Mouse (Mus musculus) cerebellum, adult (tissue): ENCODE results near the gene Spata45.
"Not testable (repeated sequence)": the region's sequence is repeated elsewhere in the genome, so short reads cannot be mapped to it uniquely, and the experiment has no call there.

ENCODE experiments used
- ATAC-seq: cut with Nextera tagmentation; 2 replicates; pipeline ENCODE4 v1.9.2; 2017; ENCODE audit warnings: mild to moderate bottlenecking, moderate library complexity, mixed read lengths; ENCODE audit not compliant: insufficient number of reproducible peaks, low FRiP score, low TSS enrichment

Spata45 gene

GRCm38 (mm10) chr1:191036554-191037334 lies at the start of gene Spata45:
Gene Spata45, plus strand, starts transcription at chr1:191036639.
- ATAC-seq: no peak

- ATAC-seq: no peak
Measured at GRCm38 (mm10) chr1:190989437-190990082, 46.9 kb upstream of the Spata45 start.

GRCm38 (mm10) chr1:190995548-190995947 lies 40.9 kb upstream of the Spata45 start:
- ATAC-seq: no peak; the same call in 1 of the 2 replicates

- no peak for ATAC-seq
Measured at GRCm38 (mm10) chr1:190996346-190996877, 40.0 kb upstream of the Spata45 start.

GRCm38 (mm10) chr1:190998027-190998426 lies 38.4 kb upstream of the Spata45 start:
- ATAC-seq: no peak

GRCm38 (mm10) chr1:191000686-191001085 lies 35.8 kb upstream of the Spata45 start:
- no peak for ATAC-seq

- ATAC-seq: no peak
Measured at GRCm38 (mm10) chr1:191002201-191002600, 34.2 kb upstream of the Spata45 start.

GRCm38 (mm10) chr1:191008707-191009106 lies 27.7 kb upstream of the Spata45 start:
- ATAC-seq: no peak

GRCm38 (mm10) chr1:191014271-191014670 lies 22.2 kb upstream of the Spata45 start:
- no peak for ATAC-seq

GRCm38 (mm10) chr1:191019803-191020202 lies 16.6 kb upstream of the Spata45 start:
- ATAC-seq: no peak

- no peak for ATAC-seq
Measured at GRCm38 (mm10) chr1:191020217-191020924, 16.1 kb upstream of the Spata45 start.

- ATAC-seq: no peak
Measured at GRCm38 (mm10) chr1:191021016-191021415, 15.4 kb upstream of the Spata45 start.

GRCm38 (mm10) chr1:191023140-191023539 lies 13.3 kb upstream of the Spata45 start:
- ATAC-seq: no peak

- ATAC-seq: not testable (repeated sequence)
Measured at GRCm38 (mm10) chr1:191023806-191024205, 12.6 kb upstream of the Spata45 start.

GRCm38 (mm10) chr1:191025016-191026012 lies 11.1 kb upstream of the Spata45 start:
- ATAC-seq: peak; percentile 13; the same call in 1 of the 2 replicates

GRCm38 (mm10) chr1:191026021-191026713 lies 10.3 kb upstream of the Spata45 start, which contains the start of gene Flvcr1:
Gene Flvcr1, minus strand, starts transcription at chr1:191026158.
- peak; percentile 98 for ATAC-seq

- ATAC-seq: no peak
Measured at GRCm38 (mm10) chr1:191030182-191030581, 6.3 kb upstream of the Spata45 start.

GRCm38 (mm10) chr1:191030922-191031425 lies 5.5 kb upstream of the Spata45 start:
- ATAC-seq: not testable (repeated sequence)

GRCm38 (mm10) chr1:191035649-191036048 lies 790 bp upstream of the Spata45 start:
- ATAC-seq: no peak
